Mouse (Mus musculus): Measurements from ENCODE around the gene Nox1.
"Not testable (repeated sequence)": the region's sequence is repeated elsewhere in the genome, so short reads cannot be mapped to it uniquely, and the experiment has no call there.

Nox1 gene

DNA sequence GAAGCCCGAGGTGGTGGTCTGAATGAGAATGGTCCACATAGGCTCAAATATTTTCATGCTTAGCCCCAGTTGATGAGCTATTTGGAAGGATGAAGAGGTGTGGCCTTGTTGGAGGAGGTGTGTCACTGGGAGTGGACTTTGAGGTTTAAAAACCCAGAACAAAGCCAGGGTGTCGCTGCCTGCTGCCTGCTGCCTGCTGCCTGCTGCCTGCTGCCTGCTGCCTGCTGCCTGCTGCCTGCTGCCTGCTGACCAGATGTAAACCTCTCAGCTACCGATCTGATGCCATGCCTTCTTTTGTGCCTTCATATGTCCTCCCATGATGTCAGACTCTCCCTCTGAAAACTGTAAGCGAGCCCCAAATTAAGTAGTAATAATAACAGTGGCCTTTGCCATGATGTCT lies at the start of gene Nox1:
Gene Nox1, minus strand, starts transcription at position 101 of the 400 bp plus-strand sequence.
- in situ Hi-C loops (cut with MboI, MseI), result no loop called here

DNA sequence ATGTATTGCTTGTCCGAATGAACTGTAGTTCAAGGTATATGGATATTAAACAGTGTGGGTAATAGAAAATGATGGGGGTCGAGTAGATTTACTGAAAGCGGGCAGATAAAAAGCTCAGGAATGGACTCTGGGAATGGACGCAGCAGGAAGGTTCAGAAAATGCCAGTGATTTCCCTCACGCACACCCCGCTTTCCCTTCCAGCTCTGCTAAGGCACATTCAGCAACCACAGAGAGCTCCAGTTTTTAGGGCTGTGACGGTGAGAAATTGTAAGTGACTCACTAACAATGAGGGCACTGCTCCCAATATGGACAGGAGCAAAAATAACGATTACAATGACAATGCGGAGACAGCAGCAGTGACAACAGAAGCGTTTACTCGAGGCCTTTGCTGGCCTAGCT lies 40.4 kb upstream of the Nox1 start:
- in situ Hi-C loops (cut with MboI, MseI), result no loop called here

DNA sequence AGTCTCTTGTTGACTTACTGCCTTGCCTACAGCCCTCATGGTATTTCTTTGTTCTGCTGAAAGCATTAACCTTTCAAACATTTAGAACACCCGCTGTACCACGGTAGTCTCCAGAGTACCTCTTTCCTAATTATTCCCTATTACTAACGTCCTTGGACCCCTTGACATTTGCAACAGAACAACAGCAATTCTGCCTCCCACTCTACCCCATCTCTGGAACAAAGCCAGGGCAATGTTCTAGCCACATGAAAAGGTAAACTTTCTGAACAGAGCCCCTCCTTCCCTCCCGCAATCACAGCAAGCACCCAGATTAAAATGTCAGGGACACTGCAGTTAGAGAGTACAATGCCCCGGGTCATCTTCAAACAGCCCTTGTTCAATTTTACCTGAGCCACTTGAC lies 39.4 kb upstream of the Nox1 start:
- in situ Hi-C loops (cut with MboI, MseI), result no loop called here

DNA sequence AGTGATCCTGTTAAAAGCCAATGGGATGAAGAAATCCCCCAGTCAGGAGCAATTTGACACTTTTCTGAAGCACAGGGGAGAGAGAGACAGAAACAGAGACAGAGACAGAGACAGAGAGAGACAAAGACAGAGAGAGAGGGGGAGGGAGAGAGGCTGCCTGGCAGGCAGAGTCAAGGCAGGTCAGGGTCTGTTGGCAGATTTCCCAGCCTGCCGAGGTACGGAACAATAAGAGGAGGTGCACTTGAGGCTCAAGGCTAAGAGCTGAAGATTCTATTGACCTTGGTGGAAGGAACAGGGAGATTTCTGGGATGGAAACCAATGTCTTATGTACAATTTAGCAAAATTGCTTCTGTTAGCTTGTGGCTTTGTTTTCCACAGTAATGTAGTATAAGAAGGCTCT lies 26.4 kb upstream of the Nox1 start:
- in situ Hi-C loops (cut with MboI, MseI), result no loop called here

- in situ Hi-C loops (cut with MboI, MseI), result no loop called here
Observed at GRCm38 (mm10) chrX:134245946-134246345, 24.2 kb upstream of the Nox1 start.

- in situ Hi-C loops (cut with MboI, MseI), result no loop called here
Observed at GRCm38 (mm10) chrX:134238266-134238665, 16.5 kb upstream of the Nox1 start.

- in situ Hi-C loops (cut with MboI, MseI), result no loop called here
Observed at GRCm38 (mm10) chrX:134233048-134233447, 11.3 kb upstream of the Nox1 start.

DNA sequence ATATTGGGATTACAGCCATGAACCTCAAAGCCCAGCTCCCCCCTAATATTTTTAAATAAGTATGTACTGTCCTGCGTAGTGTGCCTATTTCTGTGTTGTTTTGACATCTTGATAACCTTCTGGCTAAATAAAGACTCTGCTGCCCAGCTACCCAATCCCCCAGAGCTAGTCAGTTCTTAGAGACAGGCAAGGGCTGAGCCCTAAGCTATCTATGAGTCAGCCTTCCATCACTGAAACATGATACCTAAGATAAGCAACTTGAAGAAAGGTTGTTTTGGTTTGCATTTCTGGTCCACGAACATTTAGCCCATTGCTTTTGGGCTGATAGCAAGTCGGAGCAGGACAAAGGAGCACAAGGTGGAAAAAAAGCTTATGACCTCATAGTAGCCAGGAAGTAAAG lies 1.1 kb downstream of the Nox1 start:
- in situ Hi-C loops (cut with MboI, MseI), result no loop called here

DNA sequence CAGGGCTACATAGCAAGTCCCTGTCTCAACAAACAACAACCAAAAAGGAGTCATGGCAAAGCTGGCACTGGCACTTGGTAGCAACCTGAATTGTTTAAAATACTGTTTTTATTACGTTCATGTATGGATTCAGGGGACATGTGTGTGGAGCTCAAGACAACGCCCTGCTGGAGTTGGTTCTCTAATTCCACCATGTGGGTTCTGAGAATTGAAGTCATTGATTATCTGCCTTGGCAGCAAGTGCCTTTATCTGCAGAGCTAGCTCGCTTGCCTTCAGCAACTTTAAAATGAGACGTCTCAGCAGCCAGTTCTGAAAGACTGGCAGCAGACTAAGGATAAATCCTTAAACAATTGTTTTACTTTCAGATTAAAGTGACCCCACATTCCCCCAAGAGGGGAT lies 3.6 kb downstream of the Nox1 start:
- in situ Hi-C loops (cut with MboI, MseI), result no loop called here

GRCm38 (mm10) chrX:134211151-134211642 lies 10.6 kb downstream of the Nox1 start:
- in situ Hi-C loops (cut with MboI, MseI), result no loop called here

DNA sequence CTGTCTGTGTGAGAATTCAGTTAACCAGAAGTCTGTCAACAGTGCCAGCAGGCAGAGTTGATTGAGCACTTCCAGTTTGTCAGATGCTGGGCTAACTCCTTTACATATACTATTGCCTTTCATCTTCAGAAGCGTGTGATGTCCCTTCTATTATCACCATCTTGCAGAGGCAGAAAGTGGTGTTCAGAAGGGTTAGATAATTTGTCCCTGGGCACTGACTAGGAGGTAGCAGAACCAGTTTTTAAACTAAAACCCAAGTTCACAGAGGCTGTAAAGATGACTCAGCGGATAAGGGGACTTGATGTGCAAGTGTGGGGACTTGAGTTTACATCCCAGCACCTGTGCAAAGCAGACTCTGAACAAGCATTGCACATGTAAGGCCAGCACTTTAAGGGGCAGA lies 13.3 kb downstream of the Nox1 start:
- in situ Hi-C loops (cut with MboI, MseI), result no loop called here

DNA sequence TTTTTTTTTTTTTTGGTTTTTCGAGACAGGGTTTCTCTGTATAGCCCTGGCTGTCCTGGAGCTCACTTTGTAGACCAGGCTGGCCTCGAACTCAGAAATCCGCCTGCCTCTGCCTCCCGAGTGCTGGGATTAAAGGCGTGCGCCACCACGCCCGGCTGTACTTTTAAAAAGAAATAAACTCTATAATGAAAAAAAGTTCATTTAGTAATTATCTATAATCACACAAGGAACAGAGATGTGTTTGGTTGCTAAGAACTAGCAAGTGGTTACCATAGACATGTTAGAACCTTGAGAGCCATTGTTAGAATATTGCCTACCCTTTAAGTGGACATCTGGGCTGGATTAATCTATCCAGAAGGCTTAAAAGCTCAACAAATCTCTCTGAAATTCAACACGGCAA lies 34.6 kb downstream of the Nox1 start, which contains the start of gene Arl13a:
Gene Arl13a, plus strand, starts transcription at position 301 of the 400 bp plus-strand sequence.
- in situ Hi-C loops (cut with MboI, MseI), result not testable (repeated sequence)

DNA sequence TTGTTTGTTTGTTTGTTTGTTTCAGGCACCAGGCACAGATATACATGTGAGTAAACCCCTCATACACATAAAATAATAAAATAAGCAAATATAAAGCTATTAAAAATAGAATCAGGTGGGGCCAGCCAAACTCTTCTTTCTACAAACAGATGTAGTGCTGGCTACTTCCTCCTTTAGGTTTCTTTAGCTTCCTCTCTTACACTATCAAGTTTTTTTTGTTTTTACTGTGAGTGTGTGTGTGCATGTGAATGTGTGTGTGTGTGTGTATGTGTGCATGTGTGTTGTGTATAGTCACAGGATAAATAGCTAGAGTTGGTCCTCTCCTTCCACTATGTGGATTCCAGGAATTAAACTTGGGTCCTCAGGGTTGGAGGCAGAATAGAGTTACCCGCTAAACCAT lies 47.1 kb downstream of the Nox1 start:
- in situ Hi-C loops (cut with MboI, MseI), result no loop called here

GRCm38 (mm10) chrX:134170584-134170983 lies 51.2 kb downstream of the Nox1 start:
- in situ Hi-C loops (cut with MboI, MseI), result no loop called here

DNA sequence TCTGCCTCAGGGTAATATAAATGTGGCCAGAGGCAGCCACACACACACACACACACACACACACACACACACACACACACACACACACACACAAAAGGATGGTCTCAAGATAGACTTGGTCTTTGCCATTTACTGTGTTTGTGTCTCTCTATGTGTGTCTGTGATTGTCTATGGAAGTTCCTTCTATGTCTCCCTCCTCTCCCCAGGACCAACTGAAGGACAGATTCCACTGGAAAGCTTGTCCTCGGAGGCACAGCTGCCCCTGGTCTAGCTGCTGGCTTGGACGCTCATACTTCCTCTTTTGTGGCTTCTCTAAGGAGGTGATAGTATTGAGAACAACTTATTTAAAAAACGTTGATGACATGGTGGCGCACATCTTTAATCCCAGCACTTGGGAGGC lies 58.3 kb downstream of the Nox1 start:
- in situ Hi-C loops (cut with MboI, MseI), result no loop called here

- in situ Hi-C loops (cut with MboI, MseI), result no loop called here
Observed at GRCm38 (mm10) chrX:134162826-134163225, 58.9 kb downstream of the Nox1 start.

- in situ Hi-C loops (cut with MboI, MseI), result no loop called here
Observed at GRCm38 (mm10) chrX:134162043-134162720, 59.6 kb downstream of the Nox1 start, which contains the start of gene Xkrx. Xkrx (minus strand) TSS chrX:134162076.

DNA sequence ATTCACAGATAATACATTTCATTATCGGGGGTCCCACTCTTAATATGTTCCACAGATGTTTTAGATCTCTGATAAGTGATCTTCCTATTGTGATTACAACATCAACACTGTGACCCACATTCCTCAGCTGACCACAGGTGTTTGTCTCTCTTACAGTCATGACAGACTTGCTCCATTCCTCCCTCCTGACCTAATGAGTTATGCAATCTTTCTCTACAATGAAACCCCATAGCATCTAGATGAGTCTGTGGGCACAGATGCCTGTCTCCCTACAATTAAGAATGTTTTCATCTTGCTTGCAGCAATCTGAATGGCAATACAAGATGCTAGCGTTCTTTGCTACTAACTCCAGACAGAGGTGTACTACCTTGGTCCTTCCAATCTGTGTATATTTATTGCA lies 61.3 kb downstream of the Nox1 start:
- in situ Hi-C loops (cut with MboI, MseI), result no loop called here

DNA sequence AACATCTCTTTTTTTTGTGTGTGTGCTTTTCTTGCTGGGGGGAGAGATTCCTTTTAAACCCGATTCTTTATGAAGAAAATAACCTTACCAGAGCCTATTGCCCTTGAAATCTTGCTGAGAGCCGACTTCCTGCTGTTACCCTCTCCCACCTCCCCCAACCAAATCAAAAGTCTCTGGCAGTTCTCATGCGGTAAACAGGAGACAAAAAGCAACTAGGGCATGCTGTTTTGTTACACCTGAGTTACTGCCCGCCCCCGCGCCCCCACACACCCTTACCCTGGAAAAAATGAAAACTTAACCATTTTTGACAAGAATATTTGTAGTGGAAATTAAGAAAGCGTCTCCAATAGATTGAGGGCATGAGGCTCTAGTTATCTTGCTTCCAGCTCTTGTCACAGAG lies 63.6 kb downstream of the Nox1 start:
- in situ Hi-C loops (cut with MboI, MseI), result no loop called here

DNA sequence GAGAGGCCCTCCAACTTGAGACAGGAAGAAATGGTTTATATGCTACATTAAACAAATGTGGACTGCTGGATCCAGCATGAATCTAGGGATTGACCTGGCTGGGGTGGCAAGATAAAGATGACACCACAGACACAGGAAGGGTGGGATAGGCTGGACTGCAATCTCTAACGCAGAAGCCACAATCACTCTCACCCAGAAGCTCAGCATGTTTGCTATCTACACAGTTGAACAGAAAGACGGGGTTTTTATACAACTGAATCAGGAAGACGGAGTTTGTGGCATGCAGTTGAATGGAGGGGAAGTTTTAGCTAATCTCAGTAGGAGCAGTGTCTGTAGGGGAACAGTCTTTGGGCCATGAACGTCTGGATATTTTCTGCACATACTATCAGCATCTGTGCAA lies 79.8 kb downstream of the Nox1 start:
- in situ Hi-C loops (cut with MboI, MseI), result no loop called here

DNA sequence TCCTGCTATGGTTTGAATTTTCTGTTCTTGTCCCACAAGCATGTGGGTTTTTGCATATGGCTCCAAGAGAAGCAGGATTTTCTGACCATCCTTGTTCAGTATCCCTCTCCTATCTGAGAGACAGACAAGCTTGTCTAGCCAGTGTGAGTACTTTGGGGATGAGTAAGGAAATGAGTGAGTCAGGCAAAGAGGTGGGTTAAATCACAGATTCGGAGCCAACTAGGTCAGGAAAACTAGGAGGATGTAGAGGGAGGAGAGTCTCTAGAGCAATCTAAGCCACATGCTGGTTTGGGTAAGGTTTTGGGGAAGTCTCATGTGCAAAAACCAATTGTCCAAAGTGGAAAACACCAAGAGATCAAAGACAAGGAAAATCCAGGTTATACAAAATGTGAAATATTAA lies 80.2 kb downstream of the Nox1 start:
- in situ Hi-C loops (cut with MboI, MseI), result no loop called here

DNA sequence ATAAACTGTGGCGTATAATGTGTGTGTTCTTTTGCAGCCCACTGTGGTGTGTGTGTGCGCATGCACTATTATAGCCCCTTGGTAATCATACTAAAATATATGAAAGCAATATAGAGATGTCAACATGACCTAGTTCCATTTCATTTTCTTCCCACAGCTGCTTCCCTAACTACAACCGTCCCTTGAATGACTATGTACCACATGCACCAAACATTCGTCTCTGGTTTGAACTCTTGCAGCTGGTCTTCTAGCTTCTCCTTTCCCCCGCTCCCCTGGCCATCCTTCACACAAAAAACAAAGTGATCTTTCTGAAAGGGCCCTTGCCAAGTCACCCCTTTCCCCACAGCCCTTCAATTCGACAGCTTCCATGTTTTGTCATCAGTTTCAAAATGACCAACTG lies 81.7 kb downstream of the Nox1 start:
- in situ Hi-C loops (cut with MboI, MseI), result no loop called here

- in situ Hi-C loops (cut with MboI, MseI), result no loop called here
Observed at GRCm38 (mm10) chrX:134133821-134134220, 87.9 kb downstream of the Nox1 start.

DNA sequence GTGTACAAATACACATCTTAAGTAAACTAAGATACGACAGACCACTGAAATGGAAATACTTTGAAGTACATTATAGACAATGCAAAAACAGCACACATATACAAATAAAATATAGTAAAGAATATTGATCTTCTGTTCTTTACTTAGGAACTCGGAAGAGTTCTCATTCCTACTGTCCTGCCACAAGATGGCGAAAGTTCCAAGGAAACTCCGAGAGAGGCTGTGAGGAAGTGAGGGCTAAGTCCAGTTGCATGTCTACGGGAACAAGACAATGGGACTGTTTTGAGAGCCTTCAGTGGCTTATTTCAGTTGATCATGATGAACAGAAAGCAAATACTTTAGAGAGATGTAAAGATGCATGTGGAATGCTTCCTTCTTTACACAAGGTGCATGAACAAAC lies 89.5 kb downstream of the Nox1 start:
- in situ Hi-C loops (cut with MboI, MseI), result no loop called here
